Mouse (Mus musculus): ENCODE data around the gene Mrgprh. TPM values are rescaled to one million over a fixed set of nuclear protein-coding genes. Genes with fewer than 3 reads are reported as not detected.

Mrgprh gene
- total and polyA plus RNA-seq, 3 experiments, result not detected

DNA sequence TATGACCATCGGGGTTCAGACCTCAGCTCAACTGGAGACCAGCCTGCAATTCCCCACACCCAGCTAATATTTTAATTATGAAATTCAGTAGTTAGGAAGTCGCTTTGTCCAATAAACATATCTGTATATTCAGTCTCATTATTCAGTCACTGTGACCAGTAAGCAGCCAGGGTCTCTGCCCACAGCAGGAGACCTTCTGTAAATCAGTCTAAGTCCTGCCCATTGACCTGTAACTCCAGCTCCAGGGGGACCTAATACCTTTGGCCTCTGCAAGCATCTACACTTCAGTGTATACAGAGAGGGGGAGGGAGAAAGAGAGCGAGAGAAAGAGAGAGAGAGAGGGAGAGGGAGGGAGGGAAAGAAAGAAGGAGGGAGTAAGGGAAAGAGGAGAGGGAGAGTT, 41.5 kb upstream of the Mrgprh start:
- Histone ChIP-seq H3K79me2 (ENCODE audit: control insufficient read depth, insufficient read depth, low read length, poor library complexity) (no peaks in the 10 kb centered on the region), H3K9me3 (replicated peaks; ENCODE audit: insufficient read depth, low read length) (no peaks in the 10 kb centered on the region), H3K27me3 (ENCODE audit: control insufficient read depth in 1 of 2, insufficient read depth in 2 of 2, low read length in 2 of 2) (peaks cover 0 to 1% of the 10 kb centered on the region in 2 experiments; a peak in 3 of 4 replicates)

DNA sequence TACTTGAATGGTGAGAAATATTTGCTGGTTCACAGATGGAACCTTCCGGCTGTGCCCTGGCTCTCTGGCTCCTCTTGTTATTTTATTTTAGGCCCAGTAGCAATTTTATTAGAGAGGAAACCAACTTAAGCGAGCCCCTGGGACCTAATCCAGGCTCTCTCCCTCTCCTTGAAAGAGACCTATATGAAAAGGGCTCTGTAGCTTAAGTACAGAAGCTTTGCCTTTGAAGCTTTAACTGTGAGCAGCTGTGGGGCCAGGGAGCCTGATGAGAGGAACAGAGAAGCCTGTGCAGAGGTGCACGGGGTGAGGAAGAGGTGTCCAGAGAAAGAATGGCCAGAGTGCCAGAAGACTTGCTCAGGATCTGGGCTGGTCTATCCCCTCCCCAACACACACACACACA, 41.0 kb upstream of the Mrgprh start:
- Histone ChIP-seq H3K79me2 (ENCODE audit: control insufficient read depth, insufficient read depth, low read length, poor library complexity) (no peaks in the 10 kb centered on the region), H3K9ac (ENCODE audit: control insufficient read depth, low read depth, low read length, poor library complexity, severe bottlenecking) (no peak overlapping the region), H3K4me1 (ENCODE audit: control insufficient read depth in 1 of 2, insufficient read depth in 2 of 2, low read length in 2 of 2) (no peaks in the 10 kb centered on the region), H3K27me3 (ENCODE audit: control insufficient read depth in 1 of 2, insufficient read depth in 2 of 2, low read length in 2 of 2) (peaks cover 0 to 1% of the 10 kb centered on the region in 2 experiments; a peak in 3 of 4 replicates), H3K4me3 (ENCODE audit: control insufficient read depth in 1 of 2, insufficient read depth in 1 of 2, low read depth in 2 of 2, low read length in 2 of 2) (no peak overlapping the region), H3K27ac (ENCODE audit: control insufficient read depth, low read depth, low read length) (no peak overlapping the region), H3K36me3 (ENCODE audit: control insufficient read depth in 1 of 2, insufficient read depth in 2 of 2, low read length in 2 of 2) (no peaks in the 10 kb centered on the region), H3K9me3 (replicated peaks; ENCODE audit: insufficient read depth, low read length) (no peaks in the 10 kb centered on the region)
- DNase-seq (ENCODE audit: low read depth, low spot score), result no peak
- no peak for TF ChIP-seq MYC (IDR thresholded peaks at IDR 0.05; ENCODE audit: low read depth, low read length)
- no peak for TF ChIP-seq ETS1 (IDR thresholded peaks at IDR 0.05; ENCODE audit: low read depth, low read length)
- TF ChIP-seq JUND (IDR thresholded peaks at IDR 0.05; ENCODE audit: low read depth, low read length), result no peak
- TF ChIP-seq SIN3A (IDR thresholded peaks at IDR 0.05; ENCODE audit: low read length), result no peak
- no peak for TF ChIP-seq E2F4 (IDR thresholded peaks at IDR 0.05; ENCODE audit: borderline replicate concordance, low read depth, low read length)
- TF ChIP-seq BHLHE40 (IDR thresholded peaks at IDR 0.05; ENCODE audit: borderline replicate concordance, low read depth, low read length), result no peak
- TF ChIP-seq NELFE (IDR thresholded peaks at IDR 0.05; ENCODE audit: low read depth, low read length), result no peak

More for the DNA sequence above, 41.5 kb upstream of the Mrgprh start:
- Histone ChIP-seq H3K4me3 (ENCODE audit: control insufficient read depth in 1 of 2, insufficient read depth in 1 of 2, low read depth in 2 of 2, low read length in 2 of 2) (no peak overlapping the region), H3K4me1 (ENCODE audit: control insufficient read depth in 1 of 2, insufficient read depth in 2 of 2, low read length in 2 of 2) (no peaks in the 10 kb centered on the region), H3K36me3 (ENCODE audit: control insufficient read depth in 1 of 2, insufficient read depth in 2 of 2, low read length in 2 of 2) (no peaks in the 10 kb centered on the region), H3K9ac (ENCODE audit: control insufficient read depth, low read depth, low read length, poor library complexity, severe bottlenecking) (no peak overlapping the region), H3K27ac (ENCODE audit: control insufficient read depth, low read depth, low read length) (no peak overlapping the region)
- TF ChIP-seq CTCF (IDR thresholded peaks at IDR 0.05 in 2 of 3, conservative IDR thresholded peaks at IDR 0.05 in 1 of 3; ENCODE audit: control insufficient read depth in 1 of 3, insufficient read depth in 1 of 3, low read depth in 2 of 3, low read length in 3 of 3, poor library complexity in 1 of 3, severe bottlenecking in 1 of 3) (no peak), GATA1 (IDR thresholded peaks at IDR 0.05; ENCODE audit: low read depth, low read length) (no peak), ZNF384 (IDR thresholded peaks at IDR 0.05; ENCODE audit: low read depth, low read length) (no peak)
- DNase-seq (ENCODE audit: low read depth, low spot score), result no peak

DNA sequence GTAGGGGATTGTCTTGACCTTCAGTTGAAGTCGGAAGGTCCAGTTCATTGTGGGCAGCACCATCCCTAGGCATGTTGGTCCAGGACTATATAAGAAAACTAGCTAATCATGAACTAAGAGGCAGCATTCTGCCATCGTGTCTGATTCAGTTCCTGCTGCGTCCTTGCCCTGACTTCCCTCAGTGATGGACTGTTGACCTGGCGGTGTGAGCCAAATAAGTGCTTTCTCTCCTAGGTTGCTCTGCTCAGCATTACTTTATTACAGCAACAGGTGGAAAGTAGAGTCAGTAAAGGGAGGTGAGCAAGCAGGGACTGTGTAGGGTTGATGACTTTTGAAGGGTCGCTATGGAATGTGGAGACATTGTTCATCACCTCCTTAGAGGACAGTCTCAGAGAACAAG, 40.1 kb upstream of the Mrgprh start:
- TF ChIP-seq JUND (IDR thresholded peaks at IDR 0.05; ENCODE audit: low read depth, low read length) (no peak), TCF12 (IDR thresholded peaks at IDR 0.05; ENCODE audit: low read depth, low read length) (no peak), TAL1 (IDR thresholded peaks at IDR 0.05; ENCODE audit: low read length) (no peak), MYB (IDR thresholded peaks at IDR 0.05; ENCODE audit: low read depth, low read length) (no peak), ELF1 (IDR thresholded peaks at IDR 0.05; ENCODE audit: low read depth, low read length) (no peak), RCOR1 (IDR thresholded peaks at IDR 0.05; ENCODE audit: low read depth, low read length) (no peak), UBTF (IDR thresholded peaks at IDR 0.05; ENCODE audit: borderline replicate concordance, insufficient read depth, low read depth, low read length) (no peak)
- no peak for DNase-seq (ENCODE audit: low read depth, low spot score)

More for the DNA sequence above, 40.1 kb upstream of the Mrgprh start:
- Histone ChIP-seq H3K9ac (ENCODE audit: control insufficient read depth, low read depth, low read length, poor library complexity, severe bottlenecking) (no peak overlapping the region), H3K4me1 (ENCODE audit: control insufficient read depth in 1 of 2, insufficient read depth in 2 of 2, low read length in 2 of 2) (no peaks in the 10 kb centered on the region), H3K4me3 (ENCODE audit: control insufficient read depth in 1 of 2, insufficient read depth in 1 of 2, low read depth in 2 of 2, low read length in 2 of 2) (no peak overlapping the region), H3K9me3 (replicated peaks; ENCODE audit: insufficient read depth, low read length) (no peaks in the 10 kb centered on the region), H3K36me3 (ENCODE audit: control insufficient read depth in 1 of 2, insufficient read depth in 2 of 2, low read length in 2 of 2) (no peaks in the 10 kb centered on the region), H3K27me3 (ENCODE audit: control insufficient read depth in 1 of 2, insufficient read depth in 2 of 2, low read length in 2 of 2) (peaks cover 0 to 2% of the 10 kb centered on the region in 2 experiments; a peak in 2 of 4 replicates), H3K79me2 (ENCODE audit: control insufficient read depth, insufficient read depth, low read length, poor library complexity) (no peaks in the 10 kb centered on the region), H3K27ac (ENCODE audit: control insufficient read depth, low read depth, low read length) (no peak overlapping the region)

All from MEL (cell line).